Mouse (Mus musculus): ENCODE results near the gene Ikzf2. TPM values are rescaled to one million over a fixed set of nuclear protein-coding genes. Genes with fewer than 3 reads are reported as not detected.

Ikzf2 gene
- polyA plus RNA-seq, 1 experiment from 2014 or later = 6.3 TPM

- ATAC-seq (ENCODE audit: insufficient read depth, low FRiP score) = no peak
- no peaks in the 10 kb centered on the region for H3K36me3 ChIP-seq (ENCODE audit: control insufficient read depth, insufficient read depth, low read length)
- no peaks in the 10 kb centered on the region for H3K4me1 ChIP-seq (ENCODE audit: control insufficient read depth, insufficient read depth, low read length)
- H3K27me3 ChIP-seq (ENCODE audit: control insufficient read depth, insufficient read depth, low read length) = no peaks in the 10 kb centered on the region
- no peaks in the 10 kb centered on the region for H3K9me3 ChIP-seq (replicated peaks; ENCODE audit: control insufficient read depth, low read length)
- H3K4me3 ChIP-seq (replicated peaks; ENCODE audit: low read length) = no peak overlapping the region
- 85% methylated on average over 5 of the region's 5 CpGs for WGBS
- H3K27ac ChIP-seq (ENCODE audit: low read length) = no peak overlapping the region
- H3K4me2 ChIP-seq (ENCODE audit: low read depth, low read length) = no peak overlapping the region
- H3K9ac ChIP-seq (ENCODE audit: low read length) = no peak overlapping the region
Observed at GRCm38 (mm10) chr1:69499652-69500051, 187.4 kb downstream of the Ikzf2 start.

GRCm38 (mm10) chr1:69498862-69499306 is 188.2 kb downstream of the Ikzf2 start:
- H3K4me1 ChIP-seq (ENCODE audit: control insufficient read depth, insufficient read depth, low read length) = no peaks in the 10 kb centered on the region
- H3K9me3 ChIP-seq (replicated peaks; ENCODE audit: control insufficient read depth, low read length) = no peaks in the 10 kb centered on the region
- no peak for ATAC-seq (ENCODE audit: insufficient read depth, low FRiP score)
- H3K9ac ChIP-seq (ENCODE audit: low read length) = no peak overlapping the region
- no peaks in the 10 kb centered on the region for H3K36me3 ChIP-seq (ENCODE audit: control insufficient read depth, insufficient read depth, low read length)
- no peak overlapping the region for H3K4me3 ChIP-seq (replicated peaks; ENCODE audit: low read length)
- H3K27ac ChIP-seq (ENCODE audit: low read length) = no peak overlapping the region
- WGBS = 46% methylated on average over 7 of the region's 7 CpGs
- no peaks in the 10 kb centered on the region for H3K27me3 ChIP-seq (ENCODE audit: control insufficient read depth, insufficient read depth, low read length)
- H3K4me2 ChIP-seq (ENCODE audit: low read depth, low read length) = no peak overlapping the region

- H3K9ac ChIP-seq (ENCODE audit: low read length) = no peak overlapping the region
- 53% methylated on average over 4 of the region's 4 CpGs for WGBS
- no peak for ATAC-seq (ENCODE audit: insufficient read depth, low FRiP score)
Observed at GRCm38 (mm10) chr1:69496055-69496454, 191.0 kb downstream of the Ikzf2 start.

GRCm38 (mm10) chr1:69493309-69494047 is 193.6 kb downstream of the Ikzf2 start:
- no peak for ATAC-seq (ENCODE audit: insufficient read depth, low FRiP score)
- no peak overlapping the region for H3K27ac ChIP-seq (ENCODE audit: low read length)
- no peaks in the 10 kb centered on the region for H3K27me3 ChIP-seq (ENCODE audit: control insufficient read depth, insufficient read depth, low read length)
- H3K4me2 ChIP-seq (ENCODE audit: low read depth, low read length) = no peak overlapping the region
- WGBS = 70% methylated on average over 11 of the region's 11 CpGs
- no peaks in the 10 kb centered on the region for H3K36me3 ChIP-seq (ENCODE audit: control insufficient read depth, insufficient read depth, low read length)
- no peak overlapping the region for H3K4me3 ChIP-seq (replicated peaks; ENCODE audit: low read length)
- H3K9ac ChIP-seq (ENCODE audit: low read length) = no peak overlapping the region
- H3K4me1 ChIP-seq (ENCODE audit: control insufficient read depth, insufficient read depth, low read length) = no peaks in the 10 kb centered on the region
- no peaks in the 10 kb centered on the region for H3K9me3 ChIP-seq (replicated peaks; ENCODE audit: control insufficient read depth, low read length)

More at GRCm38 (mm10) chr1:69496055-69496454, 191.0 kb downstream of the Ikzf2 start:
- H3K27ac ChIP-seq (ENCODE audit: low read length) = no peak overlapping the region
- H3K4me3 ChIP-seq (replicated peaks; ENCODE audit: low read length) = no peak overlapping the region
- H3K36me3 ChIP-seq (ENCODE audit: control insufficient read depth, insufficient read depth, low read length) = no peaks in the 10 kb centered on the region
- no peaks in the 10 kb centered on the region for H3K9me3 ChIP-seq (replicated peaks; ENCODE audit: control insufficient read depth, low read length)
- no peaks in the 10 kb centered on the region for H3K4me1 ChIP-seq (ENCODE audit: control insufficient read depth, insufficient read depth, low read length)
- no peak overlapping the region for H3K4me2 ChIP-seq (ENCODE audit: low read depth, low read length)
- H3K27me3 ChIP-seq (ENCODE audit: control insufficient read depth, insufficient read depth, low read length) = no peaks in the 10 kb centered on the region

DNA sequence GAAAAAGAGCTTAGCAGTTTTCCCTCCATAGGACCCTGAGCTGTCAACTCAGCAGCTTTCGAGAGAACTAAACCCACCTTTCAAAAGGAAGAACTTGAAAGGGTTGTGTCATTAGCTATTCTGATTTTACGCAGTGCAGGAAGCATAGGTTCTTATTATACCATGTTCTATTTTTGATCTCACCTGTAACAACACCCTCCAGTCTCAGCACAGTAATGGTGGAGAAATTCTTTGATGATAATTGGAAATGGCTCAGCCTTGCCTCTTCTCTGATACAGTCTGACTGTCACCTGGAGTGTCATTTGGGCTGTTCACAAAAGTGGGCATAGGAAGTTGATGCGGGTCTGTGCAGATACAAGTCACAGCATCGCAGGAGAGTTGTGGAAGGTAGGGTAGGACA is 195.0 kb downstream of the Ikzf2 start:
- Histone ChIP-seq H3K4me2 (ENCODE audit: low read depth, low read length) (no peak overlapping the region), H3K4me3 (replicated peaks; ENCODE audit: low read length) (no peak overlapping the region), H3K36me3 (ENCODE audit: control insufficient read depth, insufficient read depth, low read length) (no peaks in the 10 kb centered on the region), H3K9me3 (replicated peaks; ENCODE audit: control insufficient read depth, low read length) (no peaks in the 10 kb centered on the region), H3K9ac (ENCODE audit: low read length) (no peak overlapping the region), H3K4me1 (ENCODE audit: control insufficient read depth, insufficient read depth, low read length) (no peaks in the 10 kb centered on the region), H3K27me3 (ENCODE audit: control insufficient read depth, insufficient read depth, low read length) (no peaks in the 10 kb centered on the region), H3K27ac (ENCODE audit: low read length) (no peak overlapping the region)
- ATAC-seq (ENCODE audit: insufficient read depth, low FRiP score) = no peak
- WGBS = 88% methylated on average over 4 of the region's 4 CpGs

GRCm38 (mm10) chr1:69489026-69489425 is 198.0 kb downstream of the Ikzf2 start:
- H3K36me3 ChIP-seq (ENCODE audit: control insufficient read depth, insufficient read depth, low read length) = no peaks in the 10 kb centered on the region
- H3K9ac ChIP-seq (ENCODE audit: low read length) = no peak overlapping the region
- no peak overlapping the region for H3K4me2 ChIP-seq (ENCODE audit: low read depth, low read length)
- ATAC-seq (ENCODE audit: insufficient read depth, low FRiP score) = no peak
- H3K4me3 ChIP-seq (replicated peaks; ENCODE audit: low read length) = no peak overlapping the region
- no peaks in the 10 kb centered on the region for H3K4me1 ChIP-seq (ENCODE audit: control insufficient read depth, insufficient read depth, low read length)
- 43% methylated on average over 7 of the region's 7 CpGs for WGBS
- H3K27me3 ChIP-seq (ENCODE audit: control insufficient read depth, insufficient read depth, low read length) = no peaks in the 10 kb centered on the region
- H3K27ac ChIP-seq (ENCODE audit: low read length) = no peak overlapping the region
- no peaks in the 10 kb centered on the region for H3K9me3 ChIP-seq (replicated peaks; ENCODE audit: control insufficient read depth, low read length)

- no peak overlapping the region for H3K27ac ChIP-seq (ENCODE audit: low read length)
- no peak overlapping the region for H3K9ac ChIP-seq (ENCODE audit: low read length)
- no peaks in the 10 kb centered on the region for H3K4me1 ChIP-seq (ENCODE audit: control insufficient read depth, insufficient read depth, low read length)
- no peaks in the 10 kb centered on the region for H3K36me3 ChIP-seq (ENCODE audit: control insufficient read depth, insufficient read depth, low read length)
- H3K4me2 ChIP-seq (ENCODE audit: low read depth, low read length) = no peak overlapping the region
- no peaks in the 10 kb centered on the region for H3K27me3 ChIP-seq (ENCODE audit: control insufficient read depth, insufficient read depth, low read length)
- ATAC-seq (ENCODE audit: insufficient read depth, low FRiP score) = no peak
- WGBS = 59% methylated on average over 6 of the region's 6 CpGs
- no peak overlapping the region for H3K4me3 ChIP-seq (replicated peaks; ENCODE audit: low read length)
- H3K9me3 ChIP-seq (replicated peaks; ENCODE audit: control insufficient read depth, low read length) = no peaks in the 10 kb centered on the region
Observed at GRCm38 (mm10) chr1:69488625-69489024, 198.4 kb downstream of the Ikzf2 start.

Other genes starting within 250 kb of the Ikzf2 start
- 0.04 TPM in 1 of 2 replicates, not detected in the other for gene Spag16, start 139.7 kb upstream of the Ikzf2 start, polyA plus RNA-seq (2015; fragmentation: Nextera tagmentation; extraction: Ambion mirVana)

All from stomach, embryonic 16.5 days (tissue).